Comparison of ENCODE assay signal across 8 mouse cellular contexts in the genomic region with DNA sequence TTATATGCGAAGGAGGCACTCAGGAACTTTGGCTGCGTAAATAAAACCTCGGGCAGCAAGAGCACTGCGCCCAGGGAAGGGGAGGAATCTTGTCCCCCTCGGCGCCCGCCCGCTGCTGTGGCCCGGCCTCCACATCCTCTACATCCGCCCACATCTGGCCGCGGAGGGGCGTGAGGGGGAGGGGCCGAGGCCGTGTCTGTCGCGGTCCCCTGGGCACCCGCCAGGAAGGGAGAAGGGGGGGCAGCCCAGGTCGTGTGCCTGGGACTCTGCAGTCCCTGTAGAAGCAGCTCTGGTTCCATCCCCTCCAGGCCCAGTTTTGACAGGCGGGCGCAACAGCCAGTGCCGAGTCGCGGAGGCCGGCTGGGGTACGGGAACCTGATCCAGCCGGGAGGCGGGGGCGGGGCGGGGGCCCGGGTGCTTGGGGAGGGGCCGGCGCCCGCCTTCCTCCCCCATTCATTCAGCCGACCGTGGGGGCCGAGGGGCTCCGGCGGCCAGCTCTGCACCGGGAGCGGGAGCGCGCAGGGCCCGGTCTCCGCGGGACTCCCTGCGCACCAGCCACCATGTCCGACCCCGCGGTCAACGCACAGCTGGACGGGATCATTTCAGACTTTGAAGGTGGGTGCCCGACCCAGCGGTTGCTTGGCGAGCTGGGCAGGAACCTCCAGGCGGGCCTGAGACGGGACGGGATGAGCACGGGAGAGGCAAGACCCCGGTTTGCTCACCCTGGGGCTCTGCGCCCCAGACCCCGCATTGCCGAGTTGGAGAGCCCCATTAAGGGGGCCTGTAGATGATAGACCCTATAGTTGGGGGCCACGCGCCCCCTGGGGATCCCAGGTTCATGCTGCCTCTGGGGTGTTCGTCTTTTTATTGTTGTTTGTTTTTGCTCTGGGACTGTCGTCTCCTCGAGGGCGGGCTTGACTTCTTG.
DNase-seq lines count a peak whose midpoint lies in the region; ATAC-seq and TF ChIP-seq lines count a peak whose summit lies in the region.

No protein-coding gene starts in this region.

- peak overlapping the region; percentile 77 for H3K4me2 ChIP-seq in hindbrain, embryonic 16.5 days (ENCODE audit: low read length)

- H3K27me3 ChIP-seq in E14TG2a.4 (ENCODE audit: insufficient read depth, low read length): peaks cover 36% of the 10 kb centered on the region
- no peaks in the 10 kb centered on the region for H3K27me3 ChIP-seq in hindbrain, embryonic 16.5 days (replicated peaks; ENCODE audit: control insufficient read depth, insufficient read depth, low read length)

- DNase-seq in brain, adult 2 months (ENCODE audit: low read depth, low spot score): peak; percentile 58
- peak; percentile 67 to 78 for DNase-seq in gastrocnemius, adult 8-10 months (ENCODE audit: low spot score in 2 of 2)
- DNase-seq in left cerebral cortex, postnatal 25 days (ENCODE audit: low spot score in 2 of 2): peak; percentile 55 to 67
- DNase-seq in right cerebral cortex, postnatal 25 days: peak; percentile 60
- peak; percentile 52 to 79 for DNase-seq in urinary bladder, postnatal 36 days (ENCODE audit: low spot score in 2 of 2)

- no peaks in the 10 kb centered on the region for H3K9me3 ChIP-seq in E14TG2a.4 (ENCODE audit: low read length)
- no peaks in the 10 kb centered on the region for H3K9me3 ChIP-seq in hindbrain, embryonic 16.5 days (ENCODE audit: control insufficient read depth, low read length)

- WGBS in hindbrain, embryonic 16.5 days: under 1% methylated on average over 58 of the region's 69 CpGs

- intact Hi-C loops in left cerebral cortex, postnatal 25 days (cut with DNase I): no loop called here

- H3K36me3 ChIP-seq in E14TG2a.4 (ENCODE audit: insufficient read depth, low read length): no peaks in the 10 kb centered on the region
- no peaks in the 10 kb centered on the region for H3K36me3 ChIP-seq in hindbrain, embryonic 16.5 days (ENCODE audit: control insufficient read depth, insufficient read depth, low read length)

- peak overlapping the region; percentile 69 for H3K9ac ChIP-seq in hindbrain, embryonic 16.5 days (ENCODE audit: low read depth, low read length)

- H3K27ac ChIP-seq in hindbrain, embryonic 16.5 days (ENCODE audit: low read depth, low read length): peak overlapping the region; percentile 55

- peak overlapping the region; percentile 86 for H3K4me3 ChIP-seq in E14TG2a.4 (replicated peaks; ENCODE audit: low read length)
- H3K4me3 ChIP-seq in hindbrain, embryonic 16.5 days (ENCODE audit: low read length): peak overlapping the region; percentile 53

- peaks cover 68% of the 10 kb centered on the region for H3K4me1 ChIP-seq in E14TG2a.4 (replicated peaks; ENCODE audit: low read depth, low read length)
- H3K4me1 ChIP-seq in hindbrain, embryonic 16.5 days (ENCODE audit: control insufficient read depth, insufficient read depth, low read depth, low read length): peaks cover 36% of the 10 kb centered on the region

- no peak for TF ChIP-seq CTCF in E14TG2a.4 (conservative IDR thresholded peaks at IDR 0.05; ENCODE audit: low read length)

- ATAC-seq in hindbrain, embryonic 16.5 days: peak; percentile 71
- peak; percentile 73 for ATAC-seq in megakaryocyte progenitor cell, adult 5-6 weeks (replicated peaks; ENCODE audit: poor library complexity)

Comparison
In these comparisons a context has a peak if more than half of its experiments do, and no peak if none do; other contexts are left out.
1. Peak in every context shown above with its lines: DNase-seq, ATAC-seq, H3K4me3 ChIP-seq and H3K27ac ChIP-seq.